Mouse (Mus musculus) intestine, postnatal 0 days (tissue): Measurements from ENCODE around the gene Crygn. TPM values are rescaled to one million over a fixed set of nuclear protein-coding genes. Genes with fewer than 3 reads are reported as not detected.
"Not testable (repeated sequence)": the region's sequence is repeated elsewhere in the genome, so short reads cannot be mapped to it uniquely, and the experiment has no call there.

ENCODE experiments used
- ATAC-seq: fragments of 200-750 bp; cut with Nextera tagmentation; 2 replicates; pipeline ENCODE4 v1.8.0; 2017; ENCODE audit warnings: mild to moderate bottlenecking, moderate TSS enrichment, moderate library complexity
- H3K27ac ChIP-seq: fragments of 300-500 bp; sonication (generic); 2 replicates; pipeline ENCODE4 v1.5.1; 2014; ENCODE audit warnings: mild to moderate bottlenecking, low read depth, low read length, moderate library complexity
- H3K27me3 ChIP-seq: fragments of 300-500 bp; sonication (generic); replicated peaks from 2 replicates; pipeline ENCODE4 v1.6.1; 2014; ENCODE audit warnings: low read length, mixed read lengths; ENCODE audit not compliant: control insufficient read depth, insufficient read depth
- H3K36me3 ChIP-seq: fragments of 300-500 bp; sonication (generic); 2 replicates; pipeline ENCODE4 v1.6.1; 2014; ENCODE audit warnings: mild to moderate bottlenecking, moderate library complexity; ENCODE audit not compliant: control insufficient read depth, insufficient read depth
- H3K4me1 ChIP-seq: fragments of 300-500 bp; sonication (generic); replicated peaks from 2 replicates; pipeline ENCODE4 v1.6.1; 2014; ENCODE audit warnings: antibody characterized with exemption, low read length, mixed read lengths; ENCODE audit not compliant: control insufficient read depth, insufficient read depth
- H3K4me2 ChIP-seq: fragments of 300-500 bp; sonication (generic); replicated peaks from 2 replicates; pipeline ENCODE4 v1.6.1; 2014; ENCODE audit warnings: low read depth, mild to moderate bottlenecking, moderate library complexity
- H3K4me3 ChIP-seq: fragments of 300-500 bp; sonication (generic); 2 replicates; pipeline ENCODE4 v1.5.1; 2014; ENCODE audit warnings: low read depth, low read length
- H3K9ac ChIP-seq: fragments of 300-500 bp; sonication (generic); 2 replicates; pipeline ENCODE4 v1.6.1; 2014; ENCODE audit warnings: mild to moderate bottlenecking, low read depth, low read length
- H3K9me3 ChIP-seq: fragments of 300-500 bp; sonication (generic); 2 replicates; pipeline ENCODE4 v1.6.1; 2016; ENCODE audit warnings: mixed run types; ENCODE audit not compliant: control insufficient read depth
- CTCF ChIP-seq: sonication (generic); IDR thresholded peaks from 2 replicates; pipeline ENCODE4 v1.5.1; 2016; ENCODE audit warnings: low read depth, mild to moderate bottlenecking, control low read depth, antibody characterized with exemption, moderate library complexity
- WGBS: fragments of 180-500 bp; shearing (Covaris S2); extraction: QIAGEN DNeasy Blood & Tissue Kit; methylation state at CpG from one replicate; pipeline ENCODE4 v1.1.7; 2014; 5-methylcytosine and 5-hydroxymethylcytosine counted together
- polyA plus RNA-seq: library from polyadenylated mRNA; unstranded; fragments of >200 nt; fragmentation: Nextera tagmentation; extraction: Ambion mirVana; gene quantifications from 2 replicates; pipeline ENCODE4 v1.2.1, GENCODE M21; 2015

Crygn gene
- polyA plus RNA-seq, 1 experiment from 2014 or later: 8.1 TPM

GRCm38 (mm10) chr5:24778082-24778842 lies 20.5 kb upstream of the Crygn start:
- Histone ChIP-seq H3K36me3 (no peaks in the 10 kb centered on the region), H3K4me1 (no peaks in the 10 kb centered on the region), H3K4me3 (no peak overlapping the region), H3K4me2 (no peak overlapping the region), H3K27me3 (no peaks in the 10 kb centered on the region), H3K9me3 (no peaks in the 10 kb centered on the region), H3K27ac (no peak overlapping the region), H3K9ac (no peak overlapping the region)
- ATAC-seq: no peak
- TF ChIP-seq CTCF: no peak
- 35% methylated on average over 17 of the region's 17 CpGs for WGBS

- H3K27ac ChIP-seq: no peak overlapping the region
- H3K27me3 ChIP-seq: no peaks in the 10 kb centered on the region
- no peak for ATAC-seq
- no peak overlapping the region for H3K9ac ChIP-seq
- H3K36me3 ChIP-seq: no peaks in the 10 kb centered on the region
- no peak overlapping the region for H3K4me3 ChIP-seq
- H3K9me3 ChIP-seq: no peaks in the 10 kb centered on the region
- no peaks in the 10 kb centered on the region for H3K4me1 ChIP-seq
- WGBS: 52% methylated on average over 4 of the region's 4 CpGs
- no peak overlapping the region for H3K4me2 ChIP-seq
- TF ChIP-seq CTCF: peak; percentile 44
These were observed 18.9 kb upstream of the Crygn start for GRCm38 (mm10) chr5:24776681-24777080.

DNA sequence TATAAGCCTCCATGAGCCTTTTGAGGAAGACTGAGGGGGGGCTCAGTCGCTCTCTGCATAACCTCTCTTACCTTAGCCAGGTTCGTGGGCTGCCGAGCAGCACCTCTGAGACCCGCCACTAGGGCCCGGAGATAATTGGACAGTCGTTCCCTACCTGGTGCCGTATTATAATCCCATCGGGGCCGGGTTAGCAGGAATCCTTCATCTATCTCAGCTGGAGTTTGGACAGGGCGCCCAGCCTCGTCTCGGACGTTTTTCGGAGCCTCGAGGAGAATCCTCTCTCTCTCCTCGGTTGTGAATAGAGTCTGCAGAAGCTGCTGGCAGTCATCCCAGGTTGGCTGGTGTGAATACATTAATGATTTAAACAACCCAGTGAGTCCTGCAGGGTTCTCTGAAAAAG lies 16.7 kb upstream of the Crygn start:
- H3K4me1 ChIP-seq, H3K27ac ChIP-seq, H3K4me3 ChIP-seq, ATAC-seq, H3K36me3 ChIP-seq, H3K27me3 ChIP-seq, H3K9ac ChIP-seq, H3K4me2 ChIP-seq, H3K9me3 ChIP-seq: not testable (repeated sequence)
- 79% methylated on average over 16 of the region's 16 CpGs for WGBS

DNA sequence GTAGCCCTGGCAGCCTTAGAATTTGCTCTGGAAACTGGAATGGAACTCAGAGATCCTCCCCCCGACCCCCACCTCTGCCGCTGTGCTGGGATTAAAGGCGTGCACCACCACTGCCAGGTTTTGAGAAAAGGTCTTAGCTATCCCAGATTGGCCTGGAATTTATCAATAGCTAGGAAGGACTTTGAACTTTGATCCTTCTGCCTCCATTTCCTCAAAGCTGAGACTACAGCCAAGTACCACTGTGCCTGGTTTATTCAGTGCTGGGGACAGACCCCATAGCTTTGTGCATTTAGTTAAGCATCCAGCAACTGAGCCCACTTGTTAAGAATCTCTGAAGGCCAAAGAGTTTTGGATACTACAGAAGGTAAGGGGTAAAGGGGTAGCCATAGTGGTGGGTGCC lies 877 bp downstream of the Crygn start:
- H3K4me3 ChIP-seq: no peak overlapping the region
- H3K9me3 ChIP-seq: no peaks in the 10 kb centered on the region
- H3K27me3 ChIP-seq: no peaks in the 10 kb centered on the region
- 37% methylated on average over 3 of the region's 3 CpGs for WGBS
- no peak for TF ChIP-seq CTCF
- H3K27ac ChIP-seq: no peak overlapping the region; the same call in 1 of the 2 replicates
- H3K9ac ChIP-seq: 0 out of 2 replicates have a peak overlapping the region, but pooled peaks have one; percentile 22
- peak overlapping the region; percentile 37 for H3K4me2 ChIP-seq
- no peaks in the 10 kb centered on the region for H3K36me3 ChIP-seq
- ATAC-seq: peak; percentile 24; the same call in 1 of the 2 replicates
- peaks cover 2% of the 10 kb centered on the region; the same call in 1 of the 2 replicates for H3K4me1 ChIP-seq

- no peak for TF ChIP-seq CTCF
- peaks cover 14% of the 10 kb centered on the region for H3K4me1 ChIP-seq
- peak overlapping the region; percentile 59; the same call in 1 of the 2 replicates for H3K4me3 ChIP-seq
- H3K4me2 ChIP-seq: peak overlapping the region; percentile 91
- H3K27me3 ChIP-seq: no peaks in the 10 kb centered on the region
- no peaks in the 10 kb centered on the region for H3K36me3 ChIP-seq
- 0 out of 2 replicates have a peak overlapping the region, but pooled peaks have one; percentile 64 for H3K9ac ChIP-seq
- H3K27ac ChIP-seq: peak overlapping the region; percentile 79
- WGBS: 8% methylated on average over 2 of the region's 2 CpGs
- no peak for ATAC-seq
- no peaks in the 10 kb centered on the region for H3K9me3 ChIP-seq
These were observed 5.7 kb downstream of the Crygn start for GRCm38 (mm10) chr5:24752175-24752498.

- H3K9me3 ChIP-seq: no peaks in the 10 kb centered on the region
- peak overlapping the region; percentile 59 for H3K4me3 ChIP-seq
- TF ChIP-seq CTCF: no peak
- ATAC-seq: peak; percentile 62
- peak overlapping the region; percentile 91 for H3K4me2 ChIP-seq
- H3K27me3 ChIP-seq: no peaks in the 10 kb centered on the region
- peaks cover 14% of the 10 kb centered on the region for H3K4me1 ChIP-seq
- no peaks in the 10 kb centered on the region for H3K36me3 ChIP-seq
- H3K9ac ChIP-seq: peak overlapping the region; percentile 64
- WGBS: 4% methylated on average over 25 of the region's 25 CpGs
- H3K27ac ChIP-seq: peak overlapping the region; percentile 79
These were observed 6.3 kb downstream of the Crygn start for GRCm38 (mm10) chr5:24751305-24752174.
